Mouse (Mus musculus) MEL-GATA-1-ER (cell line): ENCODE measurements around the gene Rsph14.

Experiments
- DNase-seq: peaks from one replicate; pipeline ENCODE4 v3.0.0-alpha.2; 2012; ENCODE audit warnings: low read depth; ENCODE audit errors: extremely low read depth

Rsph14 gene

GRCm38 (mm10) chr10:74934521-74934920 is 97.9 kb downstream of the Rsph14 start:
- no peak for DNase-seq

GRCm38 (mm10) chr10:74933548-74934190 is 98.7 kb downstream of the Rsph14 start:
- DNase-seq, result no peak

DNA sequence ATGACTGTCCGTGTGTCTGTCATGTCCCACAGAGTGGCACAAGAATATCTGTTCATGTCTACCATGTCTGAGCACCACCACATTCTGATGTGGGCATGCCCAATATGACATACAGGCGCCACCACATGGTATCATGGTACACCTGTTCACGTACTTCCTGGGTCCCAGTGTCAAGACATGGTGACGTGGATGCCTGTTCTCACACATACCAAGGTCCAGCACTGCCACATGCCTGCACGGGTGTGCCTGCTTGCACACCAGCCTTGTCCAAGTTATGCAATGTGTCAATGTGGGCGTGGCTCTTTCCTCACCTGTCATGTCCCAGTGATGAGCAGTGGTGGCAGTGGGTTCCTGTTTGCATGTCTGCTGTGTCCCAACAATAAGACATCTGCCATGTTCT is 99.9 kb downstream of the Rsph14 start:
- no peak for DNase-seq

DNA sequence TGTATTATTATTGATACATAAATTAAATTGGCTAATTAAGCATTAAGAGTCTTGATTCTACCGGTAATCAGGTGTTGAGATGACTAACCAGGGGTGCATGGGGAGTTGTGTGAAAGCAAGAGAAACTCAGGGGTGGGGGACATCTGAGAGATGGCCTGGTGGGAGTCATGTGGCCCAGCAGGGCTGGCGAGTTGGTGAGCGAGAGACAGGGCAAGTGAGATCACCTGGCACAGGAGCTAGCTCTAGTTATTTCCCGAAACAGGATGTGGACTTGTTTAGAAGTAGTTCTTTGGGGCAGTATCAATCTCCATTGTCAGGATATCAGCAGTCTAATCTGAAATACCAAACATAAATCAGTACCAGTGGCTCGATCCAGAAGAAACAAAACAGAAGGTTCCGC is 100.8 kb downstream of the Rsph14 start:
- no peak for DNase-seq

- DNase-seq, result no peak
Measured at GRCm38 (mm10) chr10:74930541-74930940, 101.8 kb downstream of the Rsph14 start.

DNA sequence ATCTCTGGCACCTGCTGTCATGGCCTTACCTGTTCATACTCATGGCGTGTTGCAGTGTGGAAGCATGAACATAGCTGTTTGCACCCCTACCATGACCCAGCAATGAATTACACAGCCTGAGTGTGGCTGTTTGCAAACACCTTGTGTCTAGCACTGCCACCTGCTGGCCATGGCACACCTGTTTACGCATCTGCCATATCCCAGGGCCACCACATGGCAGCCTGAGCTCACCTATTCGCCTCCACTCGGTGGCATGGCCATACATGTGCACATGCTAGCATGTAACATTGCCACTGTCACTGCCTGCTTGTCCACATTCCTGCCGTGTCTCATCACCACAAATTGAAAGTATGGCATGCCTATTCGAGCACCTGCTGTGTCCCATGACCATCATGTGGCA is 102.8 kb downstream of the Rsph14 start:
- DNase-seq, result no peak

- no peak for DNase-seq
Measured at GRCm38 (mm10) chr10:74928276-74928675, 104.1 kb downstream of the Rsph14 start.

DNA sequence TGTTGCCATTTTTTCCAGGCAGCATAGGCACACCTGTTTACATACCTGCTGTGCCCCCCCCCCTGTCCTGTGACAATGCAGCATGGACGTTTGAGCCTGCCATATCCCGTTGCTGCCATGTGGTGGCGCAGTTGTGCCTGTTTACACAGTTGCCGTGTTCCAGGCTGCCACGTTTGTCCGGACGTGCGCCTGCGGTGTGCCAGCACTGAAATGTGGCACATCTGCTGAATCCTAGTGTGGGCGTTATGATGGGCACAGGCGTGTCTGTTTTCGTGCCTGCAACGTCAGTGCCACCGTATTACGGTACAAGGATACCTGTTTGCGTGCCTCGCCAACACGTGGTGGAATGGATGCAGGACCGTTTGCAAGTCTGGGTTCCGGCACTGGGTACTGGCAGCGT is 107.1 kb downstream of the Rsph14 start:
- no peak for DNase-seq

DNA sequence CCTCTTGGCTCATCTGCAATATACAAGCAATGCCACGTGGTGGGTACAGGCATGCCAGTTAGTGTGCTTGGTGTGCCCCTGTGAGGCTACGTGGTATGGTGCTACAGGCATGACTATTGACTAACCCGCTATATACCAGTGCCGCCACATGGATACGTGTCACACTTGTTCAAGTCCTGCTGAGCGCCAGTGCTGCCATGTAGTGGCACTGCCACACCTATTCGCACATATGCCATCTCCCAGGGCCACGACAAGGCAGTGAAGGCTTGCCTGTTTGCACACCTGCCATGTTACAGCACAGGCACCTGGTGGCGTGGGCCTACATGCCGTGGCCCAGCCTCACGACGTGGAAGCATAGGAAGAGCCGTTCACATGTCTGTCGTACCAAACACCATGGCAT is 108.1 kb downstream of the Rsph14 start:
- no peak for DNase-seq

DNA sequence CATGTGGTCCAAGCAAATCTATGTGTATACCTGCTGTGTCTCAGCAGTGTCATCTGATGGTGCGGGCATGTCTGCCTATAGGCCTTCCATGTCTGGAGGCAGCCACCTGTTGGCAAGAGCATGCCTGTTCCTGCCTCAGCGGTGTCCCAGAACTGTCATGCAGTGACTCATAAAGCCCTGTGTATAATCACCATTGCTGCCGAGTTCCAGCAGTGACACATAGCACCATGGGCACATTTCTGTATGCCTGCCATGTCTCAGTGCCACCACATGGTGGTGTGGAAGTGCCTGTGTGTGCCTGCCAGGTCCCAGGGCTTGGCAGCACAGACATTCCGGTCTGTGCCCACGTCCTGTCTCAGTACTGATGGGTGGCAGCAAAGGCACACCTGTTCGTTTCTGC is 109.6 kb downstream of the Rsph14 start:
- DNase-seq, result no peak

DNA sequence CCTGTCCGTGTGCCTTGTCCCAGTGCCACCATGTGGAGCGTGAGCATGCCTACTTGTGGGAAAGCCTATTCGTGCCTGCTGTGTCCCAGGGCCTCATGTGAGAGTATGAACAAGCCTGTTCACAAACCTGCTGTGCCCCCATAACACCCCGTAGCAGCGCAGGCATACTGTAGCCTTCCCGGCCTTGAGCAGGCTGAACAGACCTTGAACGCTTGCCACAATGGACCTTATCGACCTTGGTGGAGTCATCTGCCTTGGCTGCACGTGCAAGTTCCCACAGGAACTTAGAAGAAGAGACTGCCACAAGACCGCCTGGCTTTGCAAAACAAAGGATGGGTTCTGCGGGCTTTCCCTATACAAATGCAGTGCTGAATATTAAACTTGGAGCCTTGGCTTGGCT is 110.8 kb downstream of the Rsph14 start:
- no peak for DNase-seq

DNA sequence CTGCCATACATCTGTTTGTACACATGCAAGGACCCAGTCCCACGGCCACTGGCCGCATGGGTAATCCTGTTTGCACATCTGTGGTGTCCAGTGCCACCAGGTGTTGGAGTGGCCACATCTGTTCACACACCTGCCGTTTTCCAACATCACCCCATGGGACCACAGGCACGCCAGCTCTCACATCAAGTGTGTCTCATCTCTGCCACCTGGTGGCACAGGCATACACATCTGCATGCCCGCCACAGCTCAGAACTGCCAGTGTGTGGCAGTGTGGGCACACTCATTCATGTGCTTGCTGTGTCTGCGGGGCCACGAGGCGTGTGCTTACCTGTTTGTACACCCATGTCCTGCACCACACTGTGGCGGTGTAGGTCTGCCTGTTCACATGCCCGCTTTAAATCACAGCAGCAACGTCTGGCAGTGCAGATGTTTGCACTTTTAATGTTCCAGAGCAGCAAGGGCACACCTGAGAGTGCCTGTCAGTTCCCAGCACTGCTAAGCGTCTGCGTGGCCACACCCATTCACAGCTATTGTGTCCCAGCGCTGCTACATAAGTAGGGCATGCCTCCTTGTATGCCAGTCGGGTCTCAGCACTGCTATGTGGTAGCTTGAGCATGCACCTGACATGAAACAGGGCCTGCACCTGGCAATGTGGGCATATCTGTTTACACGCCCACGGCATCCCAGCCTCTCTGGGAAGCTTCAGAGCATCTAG is 111.4 kb downstream of the Rsph14 start:
- DNase-seq, result no peak

DNA sequence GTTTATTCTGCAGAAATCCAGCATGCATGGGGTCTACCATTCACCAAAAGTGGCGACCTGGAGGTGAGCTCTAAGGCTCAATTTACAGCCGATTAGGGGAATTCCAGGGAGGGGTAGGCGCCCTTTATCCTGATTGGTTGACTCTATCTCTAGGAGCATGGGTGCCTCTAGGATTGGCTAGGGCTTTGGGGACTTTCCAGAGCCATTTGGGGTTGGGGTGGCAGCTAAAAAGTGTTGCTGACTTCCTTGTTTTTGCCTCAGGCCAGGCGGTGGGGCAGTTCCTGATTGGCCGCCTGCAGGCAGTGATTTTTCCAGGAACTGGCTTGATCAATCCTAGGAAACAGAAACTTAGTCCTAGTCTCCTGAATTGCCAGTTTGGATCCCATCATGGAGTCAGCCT is 113.1 kb downstream of the Rsph14 start:
- DNase-seq, result no peak

GRCm38 (mm10) chr10:74908431-74908830 is 124.0 kb downstream of the Rsph14 start:
- DNase-seq, result no peak
